Mouse (Mus musculus) T-cell, adult 2 months (primary cell): Measurements from ENCODE around the gene Tmprss3.

Experiments
- DNase-seq: peaks from one replicate; pipeline ENCODE4 v3.0.0; 2022; ENCODE audit warnings: low spot score

Gene Tmprss3

GRCm38 (mm10) chr17:31193360-31193759 lies 5.4 kb downstream of the Tmprss3 start:
- DNase-seq, result no peak

- DNase-seq, result no peak
These were observed 6.1 kb downstream of the Tmprss3 start for GRCm38 (mm10) chr17:31192663-31193062.

GRCm38 (mm10) chr17:31191825-31192224 lies 7.0 kb downstream of the Tmprss3 start:
- no peak for DNase-seq

GRCm38 (mm10) chr17:31187370-31187769 lies 11.4 kb downstream of the Tmprss3 start:
- peak; percentile 62 for DNase-seq

GRCm38 (mm10) chr17:31184269-31184990 lies 14.3 kb downstream of the Tmprss3 start:
- peak; percentile 12 for DNase-seq

GRCm38 (mm10) chr17:31183180-31183974 lies 15.4 kb downstream of the Tmprss3 start:
- no peak for DNase-seq

GRCm38 (mm10) chr17:31181490-31181889 lies 17.3 kb downstream of the Tmprss3 start:
- DNase-seq, result no peak

GRCm38 (mm10) chr17:31176321-31176720 lies 22.5 kb downstream of the Tmprss3 start:
- DNase-seq, result peak; percentile 66

GRCm38 (mm10) chr17:31169796-31170195 lies 29.0 kb downstream of the Tmprss3 start:
- no peak for DNase-seq

GRCm38 (mm10) chr17:31165127-31165526 lies 33.6 kb downstream of the Tmprss3 start, which contains the start of gene Tff1:
TSS of gene Tff1 (minus strand) at chr17:31165277.
- DNase-seq, result no peak

- no peak for DNase-seq
These were observed 35.0 kb downstream of the Tmprss3 start for GRCm38 (mm10) chr17:31163821-31164220.

GRCm38 (mm10) chr17:31162607-31163006 lies 36.2 kb downstream of the Tmprss3 start:
- no peak for DNase-seq

- DNase-seq, result no peak
These were observed 38.5 kb downstream of the Tmprss3 start for GRCm38 (mm10) chr17:31160291-31160690.

GRCm38 (mm10) chr17:31157921-31158320 lies 40.9 kb downstream of the Tmprss3 start:
- no peak for DNase-seq

- no peak for DNase-seq
These were observed 45.0 kb downstream of the Tmprss3 start for GRCm38 (mm10) chr17:31153785-31154184.

GRCm38 (mm10) chr17:31152966-31153499 lies 45.7 kb downstream of the Tmprss3 start:
- no peak for DNase-seq

GRCm38 (mm10) chr17:31152512-31152911 lies 46.3 kb downstream of the Tmprss3 start:
- no peak for DNase-seq

GRCm38 (mm10) chr17:31145998-31146397 lies 52.8 kb downstream of the Tmprss3 start:
- DNase-seq, result no peak

- no peak for DNase-seq
These were observed 54.4 kb downstream of the Tmprss3 start, which contains the start of gene Tff2 for GRCm38 (mm10) chr17:31144040-31145037. TSS of gene Tff2 (minus strand) at chr17:31144282.

- no peak for DNase-seq
These were observed 56.7 kb downstream of the Tmprss3 start for GRCm38 (mm10) chr17:31142116-31142515.

GRCm38 (mm10) chr17:31138398-31138797 lies 60.4 kb downstream of the Tmprss3 start:
- peak; percentile 66 for DNase-seq

- DNase-seq, result no peak
These were observed 62.0 kb downstream of the Tmprss3 start for GRCm38 (mm10) chr17:31136821-31137220.
